ENCODE assay signal across 8 mouse cellular contexts in genomic region chr17:24139968-24140367, GRCm38 (mm10). TPM values are rescaled to one million over a fixed set of nuclear protein-coding genes. Genes with fewer than 3 reads are reported as not detected.
DNase-seq lines count a peak whose midpoint lies in the region; ATAC-seq and TF ChIP-seq lines count a peak whose summit lies in the region.

No protein-coding gene starts in this region.

- WGBS in heart, embryonic 13.5 days = 89% methylated on average over 4 of the region's 4 CpGs
- WGBS in hindbrain, embryonic 12.5 days = 89% methylated on average over 4 of the region's 4 CpGs
- WGBS in midbrain, embryonic 10.5 days = 93% methylated on average over 4 of the region's 4 CpGs
- 67% methylated on average over 4 of the region's 4 CpGs for WGBS in kidney, adult 2 months

- TF ChIP-seq POLR2A in MEL (IDR thresholded peaks at IDR 0.05; ENCODE audit: control insufficient read depth in 1 of 2, insufficient read depth in 1 of 2, low read depth in 1 of 2, low read length in 2 of 2, poor library complexity in 1 of 2) = no peak
- no peak for TF ChIP-seq POLR2A in kidney, adult 2 months (IDR thresholded peaks at IDR 0.05; ENCODE audit: low read depth, low read length)

- peaks cover 44% of the 10 kb centered on the region for H3K4me1 ChIP-seq in heart, embryonic 13.5 days
- peaks cover 9 to 16% of the 10 kb centered on the region in 2 experiments for H3K4me1 ChIP-seq in MEL (ENCODE audit: control insufficient read depth in 1 of 2, insufficient read depth in 2 of 2, low read length in 2 of 2)
- H3K4me1 ChIP-seq in hindbrain, embryonic 12.5 days = peaks cover 22% of the 10 kb centered on the region
- peaks cover 25% of the 10 kb centered on the region for H3K4me1 ChIP-seq in midbrain, embryonic 10.5 days
- H3K4me1 ChIP-seq in kidney, adult 2 months (ENCODE audit: control insufficient read depth, insufficient read depth, low read length) = peaks cover 18% of the 10 kb centered on the region

- H3K4me3 ChIP-seq in heart, embryonic 13.5 days = peak overlapping the region; percentile 87
- peak overlapping the region; percentile 94 to 100; a peak in 2 of 4 replicates for H3K4me3 ChIP-seq in MEL (ENCODE audit: control insufficient read depth in 1 of 2, insufficient read depth in 1 of 2, low read depth in 2 of 2, low read length in 2 of 2)
- peak overlapping the region; percentile 91; the same call in 1 of the 2 replicates for H3K4me3 ChIP-seq in hindbrain, embryonic 12.5 days
- peak overlapping the region; percentile 100 for H3K4me3 ChIP-seq in midbrain, embryonic 10.5 days
- no peak overlapping the region for H3K4me3 ChIP-seq in kidney, adult 2 months (ENCODE audit: insufficient read depth, low read depth, low read length)

- H3K4me2 ChIP-seq in heart, embryonic 13.5 days = peak overlapping the region; percentile 88
- H3K4me2 ChIP-seq in hindbrain, embryonic 12.5 days (replicated peaks) = peak overlapping the region; percentile 96

- peaks cover 37% of the 10 kb centered on the region for H3K79me2 ChIP-seq in MEL (ENCODE audit: control insufficient read depth, insufficient read depth, low read length, poor library complexity)

- no peak for DNase-seq in heart, adult 8-10 months (ENCODE audit: low spot score)
- DNase-seq in MEL (ENCODE audit: low read depth, low spot score) = no peak
- no peak for DNase-seq in midbrain, embryonic 10.5 days (ENCODE audit: low spot score)
- no peak for DNase-seq in kidney, adult 2 months
- no peak for DNase-seq in spleen, adult 18-20 months

- H3K9ac ChIP-seq in heart, embryonic 13.5 days = peak overlapping the region; percentile 93
- H3K9ac ChIP-seq in MEL (ENCODE audit: control insufficient read depth, low read depth, low read length, poor library complexity, severe bottlenecking) = peak overlapping the region; percentile 65
- peak overlapping the region; percentile 88 for H3K9ac ChIP-seq in hindbrain, embryonic 12.5 days

- no peak for TF ChIP-seq CTCF in MEL (IDR thresholded peaks at IDR 0.05 in 2 of 3, conservative IDR thresholded peaks at IDR 0.05 in 1 of 3; ENCODE audit: control insufficient read depth in 1 of 3, insufficient read depth in 1 of 3, low read depth in 2 of 3, low read length in 3 of 3, poor library complexity in 1 of 3, severe bottlenecking in 1 of 3)
- TF ChIP-seq CTCF in kidney, adult 2 months (conservative IDR thresholded peaks at IDR 0.05; ENCODE audit: insufficient read depth, insufficient read length, low read depth, low read length) = no peak

- peak overlapping the region; percentile 94; the same call in 1 of the 2 replicates for H3K27ac ChIP-seq in heart, embryonic 13.5 days (replicated peaks)
- no peak overlapping the region for H3K27ac ChIP-seq in MEL (ENCODE audit: control insufficient read depth, low read depth, low read length)
- no peak overlapping the region for H3K27ac ChIP-seq in hindbrain, embryonic 12.5 days
- no peak overlapping the region for H3K27ac ChIP-seq in midbrain, embryonic 10.5 days (replicated peaks)
- no peak overlapping the region for H3K27ac ChIP-seq in kidney, adult 2 months (ENCODE audit: insufficient read depth, low read depth, low read length)

- TF ChIP-seq RAD21 in MEL (IDR thresholded peaks at IDR 0.05; ENCODE audit: low read depth, low read length) = no peak

- no peak for ATAC-seq in heart, embryonic 13.5 days (ENCODE audit: extremely low read depth, insufficient number of reproducible peaks, low FRiP score, low TSS enrichment)
- ATAC-seq in hindbrain, embryonic 12.5 days (ENCODE audit: low FRiP score) = no peak
- ATAC-seq in CD4-positive, CD25-positive, alpha-beta regulatory T cell, adult 4 months = no peak

- no peaks in the 10 kb centered on the region for H3K36me3 ChIP-seq in heart, embryonic 13.5 days
- peaks cover 0 to 16% of the 10 kb centered on the region in 2 experiments; a peak in 2 of 4 replicates for H3K36me3 ChIP-seq in MEL (ENCODE audit: control insufficient read depth in 1 of 2, insufficient read depth in 2 of 2, low read length in 2 of 2)
- H3K36me3 ChIP-seq in hindbrain, embryonic 12.5 days = no peaks in the 10 kb centered on the region
- H3K36me3 ChIP-seq in midbrain, embryonic 10.5 days = no peaks in the 10 kb centered on the region
- no peaks in the 10 kb centered on the region for H3K36me3 ChIP-seq in kidney, adult 2 months (ENCODE audit: control insufficient read depth, insufficient read depth, low read length)

- no peaks in the 10 kb centered on the region for H3K9me3 ChIP-seq in heart, embryonic 13.5 days
- H3K9me3 ChIP-seq in MEL (replicated peaks; ENCODE audit: insufficient read depth, low read length) = no peaks in the 10 kb centered on the region
- H3K9me3 ChIP-seq in hindbrain, embryonic 12.5 days (replicated peaks) = no peaks in the 10 kb centered on the region
- no peaks in the 10 kb centered on the region for H3K9me3 ChIP-seq in midbrain, embryonic 10.5 days (replicated peaks)

- H3K27me3 ChIP-seq in heart, embryonic 13.5 days (replicated peaks) = no peaks in the 10 kb centered on the region
- no peaks in the 10 kb centered on the region for H3K27me3 ChIP-seq in MEL (ENCODE audit: control insufficient read depth in 1 of 2, insufficient read depth in 2 of 2, low read length in 2 of 2)
- H3K27me3 ChIP-seq in hindbrain, embryonic 12.5 days = no peaks in the 10 kb centered on the region
- H3K27me3 ChIP-seq in midbrain, embryonic 10.5 days (ENCODE audit: low read depth, poor library complexity, severe bottlenecking) = no peaks in the 10 kb centered on the region
- H3K27me3 ChIP-seq in kidney, adult 2 months (replicated peaks; ENCODE audit: control insufficient read depth, insufficient read depth, low read length) = no peaks in the 10 kb centered on the region

- TF ChIP-seq EP300 in MEL (IDR thresholded peaks at IDR 0.05; ENCODE audit: low read depth in 1 of 2, low read length in 2 of 2) = no peak

TF ChIP-seq in MEL, 35 proteins besides CTCF, POLR2A, EP300 and RAD21:
- TF ChIP-seq MXI1 (IDR thresholded peaks at IDR 0.05; ENCODE audit: low read depth, low read length) = no peak
- TF ChIP-seq CHD2 (IDR thresholded peaks at IDR 0.05; ENCODE audit: low read length) = no peak
- TF ChIP-seq GATA1 (IDR thresholded peaks at IDR 0.05; ENCODE audit: low read depth, low read length) = no peak
- TF ChIP-seq ELF1 (IDR thresholded peaks at IDR 0.05; ENCODE audit: low read depth, low read length) = no peak
TF ChIP-seq in MEL: peak in this region for 0.

RNA-seq across cellular contexts. Expression of gene Pdpk1, which starts 10.8 kb away (rescaled TPM):
- 30.7 and 35.1 TPM in 2 replicates for polyA plus RNA-seq in heart, embryonic 13.5 days (2015; fragmentation: Nextera tagmentation; extraction: Ambion mirVana)
- 10 to 100 TPM; 38.3 to 46.0 (median 45.0) TPM for total RNA-seq in heart, adult 8-10 months (2022)
- 19.0 and 19.3 TPM in 2 replicates for total RNA-seq in MEL (2012; rRNA removed)
- 10 to 100 TPM; 18.3 to 26.9 TPM for polyA plus RNA-seq in MEL (2012; ENCODE audit: insufficient read depth in 1 of 2, insufficient read length in 2 of 2, low read depth in 1 of 2, low replicate concordance in 2 of 2, missing spikeins in 1 of 2)
- 55.2 and 56.7 TPM in 2 replicates for polyA plus RNA-seq in hindbrain, embryonic 12.5 days (2016; fragmentation: Nextera tagmentation; extraction: Ambion mirVana)
- 31.5 and 37.9 TPM in 2 replicates for polyA plus RNA-seq in midbrain, embryonic 10.5 days (2016; fragmentation: Nextera tagmentation; extraction: Ambion mirVana)
- 10 to 100 TPM; 30.4 to 37.6 TPM for polyA plus RNA-seq in CD4-positive, CD25-positive, alpha-beta regulatory T cell, adult 4 months (2017; shearing (Covaris generic))
- 17.1 and 19.4 TPM in 2 replicates for polyA plus RNA-seq in kidney, adult 2 months (2012; rRNA removed)

RNA-seq across cellular contexts. Expression of gene Amdhd2, which starts 23.6 kb away (rescaled TPM):
- polyA plus RNA-seq in heart, embryonic 13.5 days (2015; fragmentation: Nextera tagmentation; extraction: Ambion mirVana) = 27.0 and 31.2 TPM in 2 replicates
- total RNA-seq in heart, adult 8-10 months (2022) = 10 to 100 TPM in 3 of 4 experiments, 1 to 10 TPM in 1; 9.4 to 12.4 (median 10.8) TPM
- total RNA-seq in MEL (2012; rRNA removed) = 11.4 and 15.9 TPM in 2 replicates
- 10 to 100 TPM in 1 of 2 experiments, not detected in 1; 36.1 TPM for polyA plus RNA-seq in MEL (2012; ENCODE audit: insufficient read depth in 1 of 2, insufficient read length in 2 of 2, low read depth in 1 of 2, low replicate concordance in 2 of 2, missing spikeins in 1 of 2)
- 35.6 and 41.2 TPM in 2 replicates for polyA plus RNA-seq in hindbrain, embryonic 12.5 days (2016; fragmentation: Nextera tagmentation; extraction: Ambion mirVana)
- 42.4 and 44.8 TPM in 2 replicates for polyA plus RNA-seq in midbrain, embryonic 10.5 days (2016; fragmentation: Nextera tagmentation; extraction: Ambion mirVana)
- 10 to 100 TPM; 20.2 to 37.8 TPM for polyA plus RNA-seq in CD4-positive, CD25-positive, alpha-beta regulatory T cell, adult 4 months (2017; shearing (Covaris generic))
- polyA plus RNA-seq in kidney, adult 2 months (2012; rRNA removed) = 124 and 136 TPM in 2 replicates

RNA-seq across cellular contexts. Expression of gene Atp6v0c, which starts 29.5 kb away (rescaled TPM):
- polyA plus RNA-seq in heart, embryonic 13.5 days (2015; fragmentation: Nextera tagmentation; extraction: Ambion mirVana) = 544 and 567 TPM in 2 replicates
- total RNA-seq in heart, adult 8-10 months (2022) = 100 to 1,000 TPM; 224 to 240 (median 231) TPM
- 58.4 and 59.3 TPM in 2 replicates for total RNA-seq in MEL (2012; rRNA removed)
- 100 to 1,000 TPM; 125 to 515 TPM for polyA plus RNA-seq in MEL (2012; ENCODE audit: insufficient read depth in 1 of 2, insufficient read length in 2 of 2, low read depth in 1 of 2, low replicate concordance in 2 of 2, missing spikeins in 1 of 2)
- polyA plus RNA-seq in hindbrain, embryonic 12.5 days (2016; fragmentation: Nextera tagmentation; extraction: Ambion mirVana) = 558 and 595 TPM in 2 replicates
- 467 and 491 TPM in 2 replicates for polyA plus RNA-seq in midbrain, embryonic 10.5 days (2016; fragmentation: Nextera tagmentation; extraction: Ambion mirVana)
- polyA plus RNA-seq in CD4-positive, CD25-positive, alpha-beta regulatory T cell, adult 4 months (2017; shearing (Covaris generic)) = 100 to 1,000 TPM; 213 to 271 TPM
- 2,489 and 2,561 TPM in 2 replicates for polyA plus RNA-seq in kidney, adult 2 months (2012; rRNA removed)
